Mouse (Mus musculus) adrenal gland, adult 18-20 months (tissue): ENCODE measurements at regions not wholly inside any gene's neighbourhood (a gene's known extent, or its start where the extent isn't known, plus 50 kb on each side); places are given as distances from the start of the nearest gene placed in this dataset.

Experiments
- DNase-seq, 2 experiments: peaks; one replicate each; pipeline ENCODE4 v3.0.0; 2021 to 2022; ENCODE audit warnings: low spot score in 2 of 2

DNA sequence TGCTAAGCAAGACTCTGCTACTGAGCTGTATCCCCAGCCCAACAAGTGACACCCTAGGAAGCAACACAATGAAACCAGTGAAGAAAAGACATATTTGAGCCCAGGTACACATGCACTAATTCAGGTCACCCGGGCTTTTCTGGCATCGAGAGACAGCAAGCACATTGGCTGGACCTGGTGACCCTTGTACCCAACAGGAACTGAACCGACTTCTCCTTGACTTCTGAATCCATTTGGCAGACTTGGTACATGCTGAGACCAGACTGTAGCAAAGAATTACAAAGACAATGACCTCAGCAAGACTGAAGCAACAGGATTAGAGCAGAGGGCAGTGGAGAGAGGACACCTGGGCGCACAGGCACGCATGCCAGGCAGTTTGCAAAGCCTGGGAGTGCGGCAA is 79.1 kb downstream of the Sema4f start:
- DNase-seq, result no peak

DNA sequence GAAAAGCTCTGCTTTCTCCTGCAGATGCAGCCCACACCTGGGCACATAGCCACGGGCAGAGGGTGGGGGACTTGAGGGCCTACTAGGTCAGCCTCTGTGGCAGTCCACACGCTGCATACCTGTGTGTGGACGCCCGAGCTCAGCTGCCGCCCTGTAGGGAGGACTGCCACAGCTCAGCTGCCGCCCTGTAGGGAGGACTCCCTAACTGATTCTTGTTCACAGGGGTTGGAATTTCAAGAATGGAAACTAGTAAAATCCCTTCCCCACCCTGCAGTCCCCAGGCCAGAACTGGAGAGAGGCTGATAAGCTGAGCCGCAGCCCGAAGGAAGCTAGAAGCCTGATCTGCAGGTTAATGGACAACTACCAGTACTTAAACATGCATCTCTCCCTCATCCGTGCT is 82.0 kb upstream of the Hk2 start:
- DNase-seq, result no peak

DNA sequence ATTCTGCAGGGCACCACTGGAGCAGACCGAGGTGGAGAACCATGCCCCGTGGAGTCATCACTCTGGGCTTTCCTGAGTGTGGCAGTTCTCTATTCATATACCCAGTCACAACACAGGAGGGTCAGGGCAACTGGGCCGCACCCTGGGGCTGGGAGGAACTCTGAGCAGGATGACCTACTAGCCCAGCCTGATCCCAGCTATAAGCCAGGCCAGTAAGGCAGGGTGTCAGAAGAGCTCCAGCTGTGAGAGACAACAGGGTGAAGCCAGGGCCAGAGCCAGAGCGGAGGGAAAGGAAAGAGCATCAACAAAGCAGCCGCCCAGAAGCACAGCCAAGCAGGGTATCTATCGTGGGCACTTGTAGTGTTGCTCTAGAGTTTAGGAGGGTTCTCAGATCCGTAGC is 81.1 kb upstream of the Hk2 start:
- DNase-seq, result no peak

DNA sequence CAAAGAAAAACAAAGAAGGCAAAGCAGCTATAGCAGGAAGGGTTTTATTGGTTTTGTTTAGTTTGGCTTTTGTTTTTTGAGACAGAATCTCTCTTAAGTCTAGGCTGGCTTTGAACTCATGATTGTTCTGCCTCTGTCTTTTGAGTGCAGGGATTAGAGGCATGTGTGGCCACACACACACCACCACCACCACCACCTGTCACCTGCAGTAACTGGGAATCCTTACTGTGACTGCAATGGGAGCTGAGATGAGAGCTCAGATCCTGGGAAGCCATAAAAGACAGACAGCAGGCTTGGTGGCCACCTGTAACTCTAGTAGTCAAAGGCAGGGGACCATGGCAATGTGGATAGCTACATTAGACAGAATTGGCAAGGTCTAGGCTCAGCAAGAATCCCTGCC is 80.5 kb upstream of the Hk2 start:
- no peak for DNase-seq

DNA sequence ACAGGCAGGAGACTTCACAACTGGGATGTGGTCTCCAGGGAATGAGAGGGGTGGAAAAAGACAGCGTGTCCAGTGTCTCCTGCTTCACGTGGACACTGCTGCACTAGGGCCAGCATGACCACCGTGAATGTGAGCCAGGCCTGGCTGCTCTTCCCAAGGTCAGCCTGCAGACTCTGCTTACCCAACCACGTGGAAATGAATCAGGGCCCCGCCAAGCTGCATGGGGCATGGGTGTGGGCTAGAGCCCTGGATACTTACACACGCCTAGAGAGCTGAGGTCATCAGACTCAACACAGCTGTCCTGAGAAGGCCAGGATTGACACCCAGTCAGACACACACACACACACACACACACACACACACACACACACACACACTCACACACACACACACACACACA is 80.1 kb upstream of the Hk2 start:
- DNase-seq, result peak; percentile 45 to 69

DNA sequence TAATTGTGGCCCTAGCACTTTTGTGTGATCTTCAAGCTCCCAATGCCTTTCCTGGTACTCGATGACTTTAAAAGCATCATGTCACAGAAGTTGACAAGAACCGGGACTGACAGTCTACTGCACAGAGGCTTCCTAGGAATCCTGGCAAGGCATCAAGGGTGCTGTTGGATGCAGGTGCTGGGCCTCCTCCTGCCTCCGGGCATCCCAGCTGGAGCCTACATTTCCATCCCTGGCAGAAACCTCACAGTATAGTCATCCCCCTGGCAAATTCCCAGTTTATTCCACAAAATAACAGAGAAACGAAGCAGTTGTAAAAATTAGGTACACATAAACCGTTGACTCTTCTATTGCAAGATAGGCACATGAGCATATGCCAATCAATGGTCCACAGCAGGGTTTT is 78.8 kb upstream of the Hk2 start:
- DNase-seq, result no peak

DNA sequence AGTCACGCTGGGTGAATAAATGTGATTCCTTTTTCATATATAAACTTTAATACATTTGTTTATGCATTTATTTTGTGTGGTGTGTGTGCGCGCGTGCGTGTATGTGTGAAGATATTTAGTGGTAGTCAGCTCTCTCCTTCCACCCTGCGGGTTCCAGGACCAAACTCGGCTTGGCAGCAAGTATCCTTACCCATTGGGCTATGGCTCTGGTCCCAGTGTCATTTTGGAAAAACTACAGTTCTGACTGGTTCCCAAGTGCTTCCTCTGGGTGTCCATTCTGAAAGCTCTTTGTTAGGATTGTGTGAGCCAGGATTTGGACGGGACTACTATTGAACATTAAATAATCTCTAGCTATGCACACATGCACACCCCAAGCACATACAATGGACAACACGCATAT is 76.3 kb upstream of the Hk2 start:
- DNase-seq, result no peak

DNA sequence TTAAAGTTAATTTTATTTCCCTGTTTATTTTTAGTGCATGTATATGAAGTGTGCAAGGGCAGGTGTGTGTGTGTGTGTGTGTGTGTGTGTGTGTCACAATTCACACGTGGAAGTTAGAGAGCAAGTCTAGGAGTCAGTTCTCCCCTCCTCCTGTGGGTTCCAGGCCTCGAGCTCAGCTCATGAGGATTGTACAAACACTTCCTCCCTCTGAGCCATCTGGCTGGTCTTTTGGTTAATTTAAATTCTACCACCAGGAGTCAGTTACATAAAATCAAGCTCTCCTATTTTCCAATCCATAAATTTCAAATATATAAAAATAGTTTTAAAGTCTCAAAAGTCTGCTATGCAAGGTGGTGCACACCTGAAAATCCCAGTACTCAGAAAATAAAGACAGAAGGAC is 73.3 kb upstream of the Hk2 start:
- no peak for DNase-seq

DNA sequence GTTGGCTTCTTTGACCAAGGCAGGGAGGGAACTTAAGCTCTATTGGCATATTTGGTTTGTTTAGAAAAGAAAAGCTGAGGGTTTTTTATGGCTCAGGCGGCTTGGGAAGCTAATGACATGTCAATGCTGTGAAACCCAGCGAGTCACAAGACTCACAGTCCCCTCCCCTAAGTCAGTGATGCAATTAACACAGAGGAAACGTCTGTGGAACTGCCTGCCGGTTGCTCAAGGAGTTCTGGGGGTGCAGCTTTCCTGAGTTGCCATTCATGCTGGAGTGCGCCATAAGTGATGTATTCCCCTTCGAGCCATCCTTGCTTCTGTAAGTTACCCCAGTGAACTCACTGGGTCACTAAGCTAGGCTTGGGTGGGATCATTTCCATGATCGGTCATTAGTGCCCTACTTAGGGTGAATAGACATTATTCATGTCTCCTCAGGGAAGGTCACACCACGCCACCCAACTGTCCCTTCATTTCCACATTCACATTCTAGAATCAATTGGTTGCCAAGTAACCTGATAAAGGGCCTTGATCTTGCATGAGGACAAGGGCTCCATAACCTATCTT is 72.4 kb upstream of the Hk2 start:
- DNase-seq, result no peak

DNA sequence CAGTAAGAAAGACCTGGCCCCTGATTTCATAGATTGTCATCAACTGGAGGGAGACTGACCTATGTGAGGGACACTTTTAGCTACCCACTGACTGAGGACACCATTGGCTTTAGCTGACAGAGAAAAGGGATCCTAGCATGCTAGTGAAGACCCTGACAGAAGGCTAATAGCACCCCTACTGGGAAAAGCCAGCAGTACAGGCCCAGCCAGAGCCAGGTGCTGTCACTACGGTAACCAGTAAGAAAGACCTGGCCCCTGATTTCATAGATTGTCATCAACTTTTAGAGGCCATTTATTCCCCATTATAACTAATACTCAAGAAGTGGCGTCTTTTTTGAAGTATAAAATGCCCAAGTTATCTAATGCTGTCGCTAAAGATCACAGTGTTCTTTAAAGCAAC is 70.2 kb upstream of the Hk2 start:
- DNase-seq, result no peak

DNA sequence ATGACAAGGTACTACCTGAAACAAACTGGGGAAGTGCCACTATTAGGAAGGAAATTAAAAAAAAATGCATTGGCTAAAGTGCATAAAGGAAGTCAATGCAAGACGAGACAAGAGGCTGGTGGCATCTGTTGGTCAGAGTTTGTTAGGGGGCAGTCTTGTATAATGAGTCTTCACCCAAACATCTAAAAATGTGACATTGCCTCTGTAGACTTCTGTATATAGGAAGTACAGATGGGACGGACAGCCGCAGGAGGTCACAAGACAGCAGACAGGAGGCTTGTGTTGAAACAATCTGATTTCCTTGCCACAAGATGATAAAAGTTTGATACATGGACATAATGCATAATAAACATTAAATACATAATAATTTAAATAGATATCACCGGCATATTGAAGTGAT is 69.6 kb upstream of the Hk2 start:
- DNase-seq, result no peak

DNA sequence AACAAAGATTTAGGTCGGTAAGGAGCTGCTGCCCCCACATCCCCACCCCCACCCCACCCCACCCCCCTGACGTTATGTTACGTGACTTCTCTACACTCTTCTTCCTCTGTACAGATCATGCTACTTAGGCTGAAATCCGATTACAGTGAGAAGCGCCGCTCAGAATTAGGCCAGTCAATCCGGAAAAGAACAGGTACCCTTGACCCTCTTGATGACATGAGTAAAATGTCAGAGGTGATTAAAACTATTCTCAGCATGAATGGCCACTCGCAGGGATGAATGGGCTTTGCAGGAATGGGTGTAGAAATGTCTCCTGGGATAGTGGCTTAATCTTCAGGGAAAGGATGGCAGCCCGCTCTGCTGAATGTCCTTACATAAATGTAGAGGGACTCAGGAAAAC is 63.0 kb upstream of the Hk2 start:
- DNase-seq, result no peak

DNA sequence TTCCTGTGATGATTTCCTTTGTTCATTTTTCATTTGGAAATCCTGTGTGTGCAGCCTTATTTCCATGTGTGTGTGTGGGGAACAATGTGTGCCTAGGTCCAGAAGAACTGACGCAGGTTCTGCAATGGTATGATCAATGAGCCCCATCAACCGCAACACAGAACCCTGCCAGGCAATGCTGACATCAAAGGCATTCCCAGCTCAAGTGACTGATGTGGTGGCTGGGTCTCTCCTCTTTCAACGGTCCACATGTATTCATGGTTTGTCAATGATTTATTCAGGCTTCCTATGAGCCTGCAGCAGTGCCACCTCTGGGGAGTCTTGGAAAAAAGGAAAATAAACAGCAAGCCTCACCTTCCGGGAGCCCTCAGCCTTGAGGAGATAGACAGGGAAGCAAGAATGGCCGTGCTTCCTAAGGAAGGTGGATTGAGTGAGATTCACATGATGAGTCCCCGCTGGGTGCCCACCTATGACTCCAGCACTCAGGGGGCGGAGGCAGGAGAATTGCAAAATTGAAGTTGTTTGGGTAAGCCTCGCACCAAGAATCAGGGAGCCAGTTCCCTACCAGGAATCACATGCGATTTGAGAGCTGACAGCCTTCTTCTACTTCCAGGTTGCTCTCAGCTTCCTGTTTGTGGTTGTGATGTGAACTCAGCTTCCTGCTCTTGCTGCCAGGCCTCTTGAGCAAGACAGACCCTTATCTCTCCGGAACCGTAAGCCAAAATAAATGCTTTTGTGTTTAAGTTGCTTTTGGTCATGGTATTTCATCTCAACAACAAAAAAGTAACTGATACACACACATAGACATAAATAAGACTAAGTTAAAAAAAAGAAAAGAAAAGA is 61.2 kb upstream of the Hk2 start:
- no peak for DNase-seq

DNA sequence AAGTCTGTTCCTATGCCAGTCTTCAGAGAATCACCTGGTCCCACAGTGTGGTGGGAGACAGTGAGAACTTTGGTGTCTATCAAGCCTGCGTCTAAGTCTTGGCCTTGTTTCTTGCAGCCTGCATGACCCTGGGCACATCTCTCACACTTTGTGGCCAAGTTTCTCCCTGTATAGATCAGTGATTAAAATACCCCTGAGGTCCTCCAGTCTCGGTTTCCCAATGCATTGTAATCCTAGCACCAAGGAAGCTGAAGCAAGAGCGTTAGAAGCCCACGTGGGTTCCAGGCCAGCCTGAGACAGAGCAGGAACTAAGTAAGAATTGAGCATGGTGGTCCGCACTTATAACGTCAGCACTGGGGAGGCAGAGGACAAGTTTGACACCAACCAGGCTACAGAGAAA is 59.6 kb upstream of the Hk2 start:
- DNase-seq, result no peak

DNA sequence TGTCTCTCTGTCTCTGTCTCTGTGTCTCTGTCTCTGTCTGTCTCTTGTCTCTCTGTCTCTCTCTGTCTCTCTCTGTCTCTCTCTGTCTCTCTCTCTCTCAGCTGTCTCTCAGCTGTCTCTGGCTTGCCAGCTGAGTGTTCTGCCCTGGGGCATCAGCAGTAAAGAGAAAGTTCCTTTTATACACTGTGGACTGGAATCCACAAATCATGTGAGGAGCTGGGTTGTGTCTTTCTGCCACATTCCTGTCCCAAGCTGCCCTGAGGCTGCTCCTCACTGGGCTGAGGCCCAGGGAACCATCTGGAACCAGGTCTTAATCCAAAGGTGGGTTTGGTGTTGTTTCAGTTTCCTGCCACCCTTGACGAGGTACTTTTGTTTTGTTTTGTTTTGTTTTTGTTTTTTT is 57.0 kb upstream of the Hk2 start:
- DNase-seq, result no peak

DNA sequence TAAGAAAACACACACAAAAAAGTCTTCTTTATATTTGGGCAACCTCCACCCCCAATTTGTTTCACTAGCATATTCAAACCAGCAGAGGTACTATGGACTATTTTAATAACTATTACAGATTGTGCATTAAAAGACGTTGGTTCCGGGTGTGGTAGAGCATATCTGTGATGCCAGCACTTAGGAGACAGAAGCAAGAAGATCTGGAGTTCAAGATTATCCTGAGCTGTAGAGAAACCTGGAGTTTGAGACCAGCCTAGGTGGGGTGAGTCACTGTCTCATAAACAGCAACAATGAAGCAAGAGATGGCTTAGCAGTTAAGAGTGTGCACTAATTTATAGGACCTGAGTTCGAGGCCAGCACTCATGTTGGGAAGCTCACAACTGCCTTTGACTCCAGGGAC is 50.4 kb upstream of the Hk2 start:
- DNase-seq, result no peak

DNA sequence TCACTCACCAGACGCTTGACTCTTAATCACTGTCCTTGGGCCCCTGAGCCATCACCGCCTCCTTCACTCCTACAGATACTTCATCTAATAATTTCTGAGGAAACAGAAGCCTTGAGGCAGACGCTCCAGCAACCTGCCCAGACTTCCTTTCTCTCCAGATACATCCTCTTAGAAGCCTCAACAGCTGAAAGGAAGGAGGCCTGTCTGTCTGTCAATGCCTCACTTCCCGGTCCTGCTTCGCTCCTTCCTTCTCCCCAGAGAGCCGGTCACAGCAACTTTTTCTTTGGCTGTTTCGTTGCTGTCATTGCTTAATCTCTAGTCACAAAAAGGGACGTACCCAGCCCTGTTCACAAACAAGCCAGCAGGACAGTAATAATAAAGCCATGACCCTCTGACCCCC is 50.0 kb upstream of the Hk2 start:
- no peak for DNase-seq
